Mouse (Mus musculus) embryo, embryonic 11.5 days (tissue): ENCODE measurements around the gene Bcas3.

Experiments
- DNase-seq: peaks from one replicate; pipeline ENCODE4 v3.0.0-alpha.2; 2012; ENCODE audit warnings: low read depth, low spot score

Gene Bcas3

GRCm38 (mm10) chr11:85748891-85749290 is 395.9 kb downstream of the Bcas3 start:
- no peak for DNase-seq

DNA sequence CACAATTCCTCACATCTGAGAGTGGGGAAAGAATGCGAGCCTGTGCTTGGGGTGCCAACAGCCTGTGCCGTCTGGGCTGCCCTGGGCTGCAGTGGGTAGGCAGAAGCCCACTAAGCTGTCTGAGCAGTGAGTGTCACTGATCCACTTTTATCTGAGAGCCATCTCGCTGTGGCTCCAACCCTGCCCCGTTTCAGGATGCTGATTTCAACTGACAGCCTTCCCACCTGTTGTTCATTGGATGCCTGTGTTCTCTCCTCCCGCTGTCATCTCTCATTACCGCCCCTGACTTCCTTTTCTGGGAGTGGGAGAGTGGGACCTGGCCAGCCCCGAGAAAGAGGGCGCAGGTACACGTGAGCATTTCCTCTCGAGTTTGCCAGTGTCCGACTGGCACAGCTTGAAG is 398.2 kb downstream of the Bcas3 start:
- no peak for DNase-seq

DNA sequence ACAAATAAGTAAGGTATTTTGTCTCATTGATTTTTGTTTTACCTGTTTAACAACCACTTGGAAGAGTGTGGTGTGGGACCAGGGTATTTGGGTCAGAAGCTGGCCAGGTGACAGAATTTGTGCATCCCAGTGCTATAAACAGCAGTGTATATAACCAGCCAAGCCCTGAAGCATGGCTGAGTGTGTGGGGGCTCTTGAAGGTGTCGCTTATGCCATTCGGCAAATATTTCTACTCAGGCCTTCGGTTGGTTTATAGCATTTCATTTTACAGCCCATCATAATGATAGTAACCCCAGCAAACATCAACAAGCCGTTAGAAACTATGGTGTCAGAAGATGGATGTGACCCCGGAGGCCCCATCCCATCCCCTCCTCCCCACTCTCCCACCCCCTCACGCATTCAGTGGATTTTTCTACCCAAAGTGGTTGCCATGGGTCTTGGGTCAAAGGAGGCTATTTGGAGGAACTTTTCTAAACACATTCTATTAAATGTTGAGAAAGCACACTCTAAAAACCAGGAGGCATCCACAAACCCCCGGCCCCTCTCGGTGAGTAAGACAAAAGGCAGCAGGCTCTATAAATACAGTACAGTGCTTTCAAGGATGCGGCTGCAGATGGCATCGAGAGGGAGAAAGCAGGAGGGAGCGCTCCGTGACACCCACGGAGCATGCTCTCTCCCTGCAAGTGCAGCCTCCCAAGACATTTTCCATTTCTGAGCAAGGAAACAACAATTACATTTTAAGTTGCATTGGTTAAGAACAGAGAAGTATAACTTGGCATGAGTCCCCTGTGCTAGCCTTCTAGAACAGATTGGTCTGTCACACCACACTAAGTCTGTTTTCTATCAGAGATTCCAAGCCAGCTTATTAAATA is 401.9 kb downstream of the Bcas3 start:
- DNase-seq, result no peak

DNA sequence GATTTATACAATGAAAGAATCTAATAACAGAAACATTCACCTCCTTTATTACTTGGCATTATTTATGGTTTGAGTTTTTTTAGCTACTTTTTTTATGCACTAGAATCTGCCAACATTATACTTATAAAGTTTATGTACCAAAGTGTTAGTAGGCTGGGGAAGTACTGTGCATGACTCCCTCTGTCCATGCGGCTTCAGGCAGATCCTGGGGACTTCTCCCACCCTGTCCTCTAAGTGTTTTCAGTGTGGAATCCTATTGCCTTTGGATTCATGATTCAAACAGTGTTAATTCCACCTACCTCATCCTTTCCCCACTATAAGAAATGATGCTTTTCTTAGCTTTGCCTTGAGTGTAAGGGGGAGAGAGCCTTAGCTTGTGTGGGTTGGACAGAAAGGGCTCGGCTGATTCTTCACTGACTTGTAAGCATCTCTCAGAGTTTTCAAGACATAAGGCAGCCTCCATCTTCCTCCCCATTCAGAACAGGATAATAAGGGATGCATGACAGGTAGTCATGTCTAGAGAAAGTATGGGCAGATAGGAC is 402.6 kb downstream of the Bcas3 start:
- DNase-seq, result no peak

DNA sequence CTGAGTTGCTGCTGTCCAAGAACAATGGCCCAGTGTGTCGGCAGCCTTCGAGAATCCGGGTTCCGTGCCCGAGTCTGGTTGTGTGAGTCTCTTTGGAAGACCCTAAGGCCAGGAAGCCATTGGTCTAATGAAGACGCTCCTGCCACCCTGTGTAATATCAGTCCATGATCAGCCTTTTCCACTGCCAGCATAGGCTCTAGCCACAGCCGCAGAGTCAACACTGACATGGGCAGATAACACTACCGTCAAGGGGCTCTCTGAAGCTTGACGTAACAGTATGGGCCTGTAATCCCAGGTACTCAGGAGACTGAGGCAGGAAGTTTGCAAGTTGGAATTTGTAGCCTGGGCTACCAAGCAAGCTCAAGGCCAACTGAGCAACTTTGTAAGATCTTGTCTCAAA is 405.9 kb downstream of the Bcas3 start:
- no peak for DNase-seq

DNA sequence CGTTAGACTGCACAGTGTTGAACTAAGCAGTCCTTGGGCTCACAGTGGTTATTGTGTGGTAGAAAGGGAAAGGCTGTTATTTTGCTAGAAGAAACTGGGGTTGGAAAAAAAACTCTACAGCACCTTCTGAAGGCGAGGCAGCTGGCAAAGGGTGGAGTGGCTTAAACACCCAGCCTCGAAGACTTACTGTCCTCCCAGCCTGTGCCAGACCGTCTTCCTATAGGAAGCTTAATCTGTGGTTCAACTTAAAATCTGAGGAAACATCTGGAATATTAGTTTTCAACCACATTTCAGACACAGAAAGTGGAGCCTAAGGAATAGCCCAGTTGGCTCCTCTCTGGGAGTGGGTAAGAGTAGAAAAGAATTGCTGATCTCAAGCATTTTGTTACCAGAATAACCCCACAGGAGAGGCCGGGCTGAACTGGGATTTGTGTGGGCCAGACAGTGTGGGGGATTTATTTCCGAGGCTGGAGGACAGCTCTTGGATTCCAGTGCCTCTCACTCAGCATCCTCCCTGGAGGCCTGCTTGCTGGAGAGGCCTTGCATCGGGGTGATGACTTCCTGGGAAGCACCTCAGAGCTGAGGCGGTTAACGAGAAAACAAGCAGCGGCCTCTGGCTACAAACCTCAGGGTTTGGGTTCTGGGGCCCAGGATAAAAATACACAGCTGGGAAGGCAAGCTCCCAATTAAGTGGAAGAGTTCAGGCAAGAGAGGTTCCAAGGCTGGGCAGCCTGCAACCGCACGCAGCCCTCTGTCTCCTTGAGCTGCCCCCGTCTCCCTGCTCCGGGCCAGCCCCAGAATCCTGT is 406.9 kb downstream of the Bcas3 start:
- DNase-seq, result no peak

DNA sequence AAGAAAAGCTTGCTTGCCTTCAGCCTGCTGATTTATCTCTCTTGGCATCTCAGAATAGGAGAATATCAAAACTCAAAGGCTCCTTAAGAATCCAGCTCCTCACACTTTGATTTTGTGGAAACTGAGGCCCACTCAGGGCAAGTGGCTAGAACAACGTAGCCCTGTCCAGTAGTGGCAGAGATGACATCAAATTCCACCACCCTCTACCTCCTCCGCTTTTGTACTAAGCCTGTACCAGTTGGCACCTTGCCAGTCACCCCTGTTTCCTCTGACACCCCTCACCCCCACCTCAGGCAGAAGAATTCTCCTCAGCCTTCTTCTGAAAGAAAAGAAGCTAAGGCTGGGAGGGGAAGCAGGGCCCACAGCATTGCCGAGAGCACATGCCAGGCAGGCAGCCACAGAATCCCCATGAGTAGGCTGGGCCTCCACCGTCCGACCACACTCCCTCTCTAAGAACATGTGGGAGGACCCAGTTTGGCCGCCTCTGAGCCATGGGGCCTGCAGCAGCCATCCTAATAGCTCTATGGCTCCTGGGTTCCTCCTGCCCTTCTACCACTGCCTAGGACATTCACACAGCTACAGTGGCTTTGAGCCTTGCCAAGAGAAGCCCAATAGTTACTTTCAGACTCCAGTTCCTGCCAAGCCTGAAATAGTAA is 407.6 kb downstream of the Bcas3 start:
- DNase-seq, result no peak

- DNase-seq, result no peak
Observed at GRCm38 (mm10) chr11:85761170-85761569, 408.2 kb downstream of the Bcas3 start.

DNA sequence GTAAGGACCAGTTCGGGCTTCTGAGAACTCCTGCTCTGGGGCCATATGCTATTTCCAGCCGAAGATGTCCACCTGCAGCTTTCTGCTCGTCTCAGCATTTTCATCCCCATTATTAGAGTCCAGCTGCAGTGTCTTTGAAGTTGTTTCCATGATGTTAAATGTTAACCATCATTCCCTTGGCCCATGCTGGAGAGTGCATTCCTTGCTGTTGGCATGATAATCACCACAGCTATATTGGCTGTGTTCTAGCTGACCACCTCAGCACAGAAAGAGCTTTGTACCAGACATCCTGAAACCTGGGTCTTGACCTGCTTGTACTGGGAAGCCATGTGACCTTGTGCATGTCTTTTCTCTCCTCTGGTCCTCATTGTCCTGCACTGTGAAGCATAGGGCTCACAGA is 410.7 kb downstream of the Bcas3 start:
- DNase-seq, result no peak

DNA sequence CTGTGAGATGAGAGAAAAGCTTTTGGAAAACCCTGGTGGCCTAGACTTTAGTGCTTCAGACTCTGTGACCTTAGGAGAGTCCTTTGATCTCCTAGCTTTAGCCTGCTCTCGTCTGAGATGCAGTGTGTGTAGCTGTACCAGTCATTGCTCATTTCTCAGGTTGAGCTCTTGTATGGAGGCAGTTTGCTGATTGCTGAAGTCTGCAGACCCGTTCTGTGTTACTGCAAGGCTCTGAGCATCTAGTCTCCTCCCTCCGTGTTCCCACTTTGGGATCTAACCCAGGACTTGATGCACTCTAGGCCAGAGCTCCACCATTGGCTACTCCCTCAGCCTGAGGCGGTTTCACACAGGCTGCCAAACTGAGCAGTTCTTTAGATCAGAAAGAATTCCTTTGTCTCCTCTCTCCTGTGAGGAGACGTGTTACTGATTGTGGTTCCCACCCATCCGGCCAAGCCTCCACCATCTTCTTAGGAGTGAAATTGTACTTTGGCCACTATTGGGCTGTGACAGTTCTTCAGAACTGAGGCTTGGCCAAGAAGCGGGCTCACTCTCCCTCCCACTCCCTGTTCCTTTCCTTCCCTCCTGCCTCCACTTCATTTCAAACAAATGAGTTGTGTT is 413.2 kb downstream of the Bcas3 start:
- no peak for DNase-seq

GRCm38 (mm10) chr11:85766811-85767210 is 413.8 kb downstream of the Bcas3 start:
- no peak for DNase-seq

DNA sequence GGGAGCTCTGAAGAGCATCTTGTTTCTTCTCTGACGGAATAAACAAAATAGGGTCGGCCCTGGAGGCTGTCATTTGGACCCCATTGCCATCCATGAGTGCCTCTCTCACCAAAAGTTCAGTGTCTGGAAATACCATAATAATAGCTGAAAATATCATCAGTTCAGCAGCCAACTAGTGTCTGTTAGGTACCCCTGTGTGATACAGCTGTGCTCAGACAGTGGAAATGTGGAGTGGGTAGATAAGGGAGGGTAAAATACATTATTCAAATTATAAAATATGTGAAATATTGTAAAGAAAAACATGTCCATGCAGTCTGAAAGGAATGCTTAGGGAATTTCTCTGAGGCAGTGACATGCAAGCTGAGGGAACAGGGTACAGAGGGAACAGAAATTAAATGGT is 416.8 kb downstream of the Bcas3 start:
- DNase-seq, result no peak

DNA sequence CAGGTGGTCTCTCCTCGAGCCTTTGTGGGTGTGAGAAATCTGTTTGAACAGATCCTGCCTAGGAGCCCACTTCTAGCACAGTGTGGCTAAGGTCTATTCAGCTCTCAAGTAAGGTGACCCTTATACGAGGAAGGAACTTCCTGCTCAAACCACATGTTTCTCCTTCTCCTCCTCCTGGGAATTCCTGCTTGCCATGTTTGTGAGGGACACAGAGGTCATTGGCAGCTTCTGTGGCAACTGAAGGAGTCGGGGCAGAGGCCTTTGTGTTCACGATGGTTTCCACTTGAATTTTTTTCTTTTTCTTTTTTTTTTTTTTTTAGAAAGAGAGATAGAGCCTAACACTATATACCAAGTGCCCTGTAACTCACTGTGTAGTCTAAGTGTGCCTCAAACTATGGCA is 420.4 kb downstream of the Bcas3 start:
- DNase-seq, result no peak

- no peak for DNase-seq
Observed at GRCm38 (mm10) chr11:85774707-85775106, 421.7 kb downstream of the Bcas3 start.

- DNase-seq, result no peak
Observed at GRCm38 (mm10) chr11:85775492-85775891, 422.5 kb downstream of the Bcas3 start.

DNA sequence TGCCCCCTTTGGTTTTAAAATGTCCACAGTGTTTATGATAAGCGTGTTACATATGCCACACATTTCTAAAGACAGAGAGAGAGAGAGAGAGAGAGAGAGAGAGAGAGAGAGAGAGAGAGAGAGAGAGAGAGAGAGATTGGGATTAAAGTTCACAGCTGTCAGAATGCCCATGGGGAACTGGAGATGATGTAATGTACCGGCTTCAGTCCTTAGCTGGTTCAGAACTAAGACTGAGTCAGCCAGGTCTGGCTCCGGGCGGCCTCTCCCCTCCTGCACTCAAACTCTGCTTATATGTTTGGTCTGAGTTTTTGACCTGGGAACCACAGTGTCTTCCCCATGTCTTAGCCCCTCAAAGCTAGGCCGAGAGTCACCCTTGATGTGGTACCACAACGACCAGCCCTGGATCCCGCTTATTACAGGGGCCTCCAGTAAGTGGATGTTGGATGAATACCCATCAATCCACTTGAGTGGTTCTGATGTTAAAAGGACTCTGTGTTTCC is 423.9 kb downstream of the Bcas3 start:
- DNase-seq, result no peak

GRCm38 (mm10) chr11:85777950-85778349 is 425.0 kb downstream of the Bcas3 start:
- no peak for DNase-seq

- DNase-seq, result no peak
Observed at GRCm38 (mm10) chr11:85780303-85780702, 427.3 kb downstream of the Bcas3 start.

DNA sequence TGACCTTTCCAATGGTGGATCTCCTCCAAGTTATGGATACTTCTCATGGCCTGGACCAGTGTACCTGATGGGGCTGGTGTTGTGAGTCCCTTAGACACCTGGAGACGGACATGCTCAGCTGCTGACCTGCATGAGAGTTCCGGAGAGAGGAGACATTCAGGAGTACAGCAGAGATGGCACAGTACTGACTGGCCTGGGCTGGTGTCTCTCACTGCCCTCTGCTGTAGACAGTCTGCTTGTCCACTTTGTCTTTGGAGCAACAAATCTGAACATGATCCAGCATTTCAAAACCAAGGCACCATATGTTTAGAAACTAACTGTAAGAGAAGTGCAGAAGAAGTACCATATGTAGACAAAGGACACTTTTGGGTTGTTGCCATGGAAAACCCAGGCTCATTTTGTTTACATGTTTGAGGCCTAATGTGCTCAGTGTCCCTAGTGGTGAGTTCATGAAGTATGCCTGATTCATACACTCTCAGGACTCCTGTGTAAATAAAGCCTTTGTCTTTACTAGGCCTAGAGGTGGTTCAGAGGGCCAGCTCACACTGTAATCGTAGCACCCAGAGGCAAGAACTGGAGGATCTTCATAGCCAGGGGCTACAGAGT is 433.2 kb downstream of the Bcas3 start:
- DNase-seq, result no peak

- DNase-seq, result no peak
Observed at GRCm38 (mm10) chr11:85789750-85790149, 436.8 kb downstream of the Bcas3 start.

- DNase-seq, result no peak
Observed at GRCm38 (mm10) chr11:85790267-85790666, 437.3 kb downstream of the Bcas3 start.
